Mouse (Mus musculus) embryonic fibroblast, embryonic 13.5 days (primary cell): Measurements from ENCODE around the gene Tead4.

Source experiments
- CTCF ChIP-seq: IDR thresholded peaks from 2 replicates; pipeline ENCODE4 v1.5.1; 2011; ENCODE audit warnings: mild to moderate bottlenecking, control low read depth, low read length, moderate library complexity, borderline replicate concordance; ENCODE audit not compliant: insufficient read depth
- POLR2A ChIP-seq: IDR thresholded peaks from 2 replicates; pipeline ENCODE4 v1.6.1; 2011; ENCODE audit warnings: low read depth, mild to moderate bottlenecking, control low read depth, low read length, moderate library complexity

GRCm38 (mm10) chr6:128300134-128301001 lies at the start of gene Tead4:
- TF ChIP-seq CTCF, result no peak
- peak; percentile 70 for TF ChIP-seq POLR2A
